Mouse (Mus musculus) cortical plate, adult 2 months (tissue): ENCODE results near the gene Atp5l.

Experiments
- CTCF ChIP-seq: fragments of 200-500 bp; IDR thresholded peaks from 2 replicates; pipeline ENCODE4 v1.5.1; 2011; ENCODE audit warnings: mild to moderate bottlenecking, control low read depth, low read length; ENCODE audit not compliant: insufficient read depth; ENCODE audit errors: extremely low read depth
- POLR2A ChIP-seq: fragments of 200-500 bp; IDR thresholded peaks from 2 replicates; pipeline ENCODE4 v1.6.1; 2011; ENCODE audit warnings: mild to moderate bottlenecking, low read length, control low read depth; ENCODE audit not compliant: insufficient read depth; ENCODE audit errors: extremely low read depth

- no peak for TF ChIP-seq CTCF
- no peak for TF ChIP-seq POLR2A
Measured at GRCm38 (mm10) chr9:44946185-44946695, 25.7 kb upstream of the Atp5l start.
